Comparison of ENCODE assay signal across 15 mouse cellular contexts in the genomic region with DNA sequence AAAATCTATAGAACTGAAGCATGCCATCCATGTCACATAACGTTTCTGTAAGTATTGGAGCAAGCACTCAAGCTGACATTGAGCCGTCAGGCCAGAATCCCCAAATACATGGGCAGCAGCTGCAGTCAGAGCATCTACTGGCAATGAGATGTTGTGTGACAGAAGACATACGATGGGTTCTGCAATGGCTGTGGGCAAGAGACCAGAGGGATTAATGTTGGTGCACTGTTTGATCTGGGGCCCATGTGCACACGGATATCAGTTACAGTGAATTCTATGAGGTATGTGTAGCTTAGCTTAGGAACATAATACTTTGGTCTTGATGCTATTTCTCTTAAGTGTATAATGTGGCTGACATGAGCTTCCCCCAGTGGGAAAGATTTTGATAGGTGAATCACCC.
"Had no signal": no experiment of that assay in that cellular context is flagged by ENCODE, and none has a peak within 500 bp of the region (broad histone marks: within the 10 kb centered on the region; RNA-seq: fewer than 3 reads in every experiment).

No protein-coding gene starts in this region.

- H3K36me3 ChIP-seq: liver, embryonic 13.5 days; neural tube, embryonic 13.5 days had no signal

- H3K4me2 ChIP-seq: liver, embryonic 13.5 days; neural tube, embryonic 13.5 days had no signal

- H3K27me3 ChIP-seq: liver, embryonic 13.5 days; neural tube, embryonic 13.5 days had no signal

- H3K27ac ChIP-seq: kidney, postnatal 0 days; layer of hippocampus, adult 2 months; liver, embryonic 13.5 days; neural tube, embryonic 13.5 days had no signal

- DNase-seq: kidney, adult 2 months; kidney, postnatal 25 days; layer of hippocampus, adult 9-11 months; liver, embryonic 13.5 days; lung, adult 2 months; lung, postnatal 14 days; midbrain, embryonic 14.5 days; retina, postnatal 1 day; spleen, adult 18-20 months; thymus, adult 18-20 months; thymus, postnatal 4 days had no signal

- H3K9me3 ChIP-seq: liver, embryonic 13.5 days; neural tube, embryonic 13.5 days had no signal

- H3K4me1 ChIP-seq: liver, embryonic 13.5 days; neural tube, embryonic 13.5 days had no signal

- ATAC-seq: intestine, postnatal 0 days had no signal

- H3K4me3 ChIP-seq: layer of hippocampus, adult 2 months; liver, embryonic 13.5 days; neural tube, embryonic 13.5 days had no signal

- H3K9ac ChIP-seq: liver, embryonic 13.5 days; neural tube, embryonic 13.5 days had no signal
